Mouse (Mus musculus) lung, embryonic 15.5 days (tissue): ENCODE data around the gene Dpep1. TPM values are rescaled to one million over a fixed set of nuclear protein-coding genes. Genes with fewer than 3 reads are reported as not detected.

Experiments used
- ATAC-seq: fragments of 200-750 bp; cut with Nextera tagmentation; 2 replicates; pipeline ENCODE4 v1.8.0; 2017; ENCODE audit warnings: moderate number of reproducible peaks, borderline replicate concordance; ENCODE audit not compliant: low FRiP score, low TSS enrichment; ENCODE audit errors: extremely low read depth
- H3K27ac ChIP-seq: fragments of 300-500 bp; sonication (generic); 2 replicates; pipeline ENCODE4 v1.5.1; 2015; ENCODE audit warnings: moderate library complexity, mild to moderate bottlenecking, inconsistent platforms
- H3K27me3 ChIP-seq: fragments of 300-500 bp; sonication (generic); 2 replicates; pipeline ENCODE4 v1.6.1; 2015; ENCODE audit warnings: inconsistent platforms
- H3K36me3 ChIP-seq: fragments of 300-500 bp; sonication (generic); 2 replicates; pipeline ENCODE4 v1.6.1; 2015; ENCODE audit warnings: inconsistent platforms
- H3K4me1 ChIP-seq: fragments of 300-500 bp; sonication (generic); 2 replicates; pipeline ENCODE4 v1.6.1; 2015; ENCODE audit warnings: inconsistent platforms
- H3K4me2 ChIP-seq: fragments of 300-500 bp; sonication (generic); 2 replicates; pipeline ENCODE4 v1.6.1; 2015; ENCODE audit warnings: inconsistent platforms, mild to moderate bottlenecking, moderate library complexity
- H3K4me3 ChIP-seq: fragments of 300-500 bp; sonication (generic); 2 replicates; pipeline ENCODE4 v1.5.1; 2015; ENCODE audit warnings: mild to moderate bottlenecking, inconsistent platforms
- H3K9ac ChIP-seq: fragments of 300-500 bp; sonication (generic); 2 replicates; pipeline ENCODE4 v1.6.1; 2015; ENCODE audit warnings: inconsistent platforms
- H3K9me3 ChIP-seq: fragments of 300-500 bp; sonication (generic); 2 replicates; pipeline ENCODE4 v1.6.1; 2016; ENCODE audit warnings: inconsistent platforms
- WGBS: fragments of 180-500 bp; shearing (Covaris S2); methylation state at CpG from one replicate; pipeline ENCODE4 v1.1.7; 2015; 5-methylcytosine and 5-hydroxymethylcytosine counted together
- polyA plus RNA-seq: library from polyadenylated mRNA; unstranded; fragments of >200 nt; fragmentation: Nextera tagmentation; extraction: Ambion mirVana; gene quantifications from 2 replicates; pipeline ENCODE4 v1.2.1, GENCODE M21; 2015

Dpep1 gene
- polyA plus RNA-seq, 1 experiment from 2014 or later, result 6.1 TPM

DNA sequence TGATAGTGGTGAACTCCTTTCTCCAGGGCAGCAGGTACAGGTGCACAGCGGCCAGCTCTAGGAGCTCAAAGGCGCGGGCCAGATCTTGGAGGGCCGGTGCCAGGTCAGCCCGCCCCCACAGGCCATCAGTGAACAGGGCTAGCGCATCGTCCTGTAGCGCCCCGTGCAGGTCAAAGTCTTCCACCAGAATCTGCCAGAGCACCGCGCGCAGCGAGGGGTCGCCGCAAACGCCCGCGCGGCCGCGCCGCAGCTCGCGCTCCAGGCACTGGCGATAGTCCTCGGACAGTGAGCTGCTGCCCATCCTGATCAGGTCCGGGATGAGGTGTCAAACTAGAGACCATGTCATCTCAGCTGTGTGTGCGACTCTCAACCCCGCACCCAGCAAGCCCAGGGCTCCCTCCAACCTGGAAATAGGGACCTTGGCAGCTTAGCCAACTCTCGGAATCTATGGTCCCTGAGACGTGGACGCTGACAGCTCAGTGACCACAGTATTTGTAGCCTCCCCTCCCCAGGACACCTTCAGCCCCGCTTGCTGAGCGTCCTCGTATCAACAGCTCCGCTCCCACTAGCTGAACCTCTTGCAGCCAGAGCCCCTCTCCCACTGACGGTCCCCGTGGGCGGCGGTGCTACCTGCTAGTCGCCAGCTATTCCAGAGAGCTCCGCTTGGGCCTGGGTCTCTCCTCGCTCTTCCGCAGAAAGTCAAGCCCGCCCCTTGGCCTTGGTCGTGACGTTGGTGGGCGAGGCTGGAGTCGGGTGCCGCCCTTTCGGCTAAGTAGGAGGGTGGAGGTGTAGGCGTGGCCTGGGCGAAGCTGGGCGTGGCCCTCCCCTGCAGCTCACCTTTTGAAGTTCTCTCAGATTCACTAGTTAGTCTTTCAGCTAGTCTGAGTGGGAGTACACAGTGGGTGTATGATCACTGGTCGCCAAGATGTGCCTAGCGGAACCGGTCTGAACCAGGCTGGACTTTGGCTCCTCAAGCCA lies 49.8 kb downstream of the Dpep1 start, which contains the start of gene Spata2l:
TSS of gene Spata2l (minus strand) at position 714 of the 978 bp plus-strand sequence.
- H3K36me3 ChIP-seq, result 0 out of 2 replicates have a peak, but pooled peaks cover 2% of the 10 kb centered on the region
- peaks cover 30% of the 10 kb centered on the region for H3K27me3 ChIP-seq
- H3K4me2 ChIP-seq, result peak within 1 kb of the TSS; percentile 90
- peaks cover 17% of the 10 kb centered on the region for H3K4me1 ChIP-seq
- ATAC-seq, result peak; percentile 83
- 1% methylated on average over 57 of the region's 57 CpGs for WGBS
- H3K27ac ChIP-seq, result no peak within 1 kb of the TSS
- peak within 1 kb of the TSS; percentile 65 for H3K4me3 ChIP-seq
- H3K9me3 ChIP-seq, result no peaks in the 10 kb centered on the region
- peak within 1 kb of the TSS; percentile 54 for H3K9ac ChIP-seq

DNA sequence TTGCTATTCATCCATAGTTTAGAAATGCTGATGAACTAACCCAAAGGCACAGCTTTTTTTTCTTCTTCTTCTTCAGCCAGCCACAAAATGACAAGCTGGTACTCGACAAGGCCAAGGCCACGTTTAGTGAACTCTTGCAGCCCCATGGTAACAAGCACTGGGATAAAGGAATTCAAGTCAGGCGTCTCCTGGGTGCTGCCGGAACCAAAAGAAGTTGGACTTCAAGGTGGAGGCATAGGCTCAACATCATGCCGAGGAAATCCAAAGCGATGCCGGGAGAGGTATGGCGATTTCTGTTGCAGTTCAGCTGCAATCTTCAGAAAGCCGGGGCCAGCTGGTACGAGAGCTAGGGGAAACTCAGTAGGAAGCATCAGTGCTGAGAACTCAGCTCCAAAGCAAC lies 53.4 kb downstream of the Dpep1 start:
- peaks cover 17% of the 10 kb centered on the region for H3K27me3 ChIP-seq
- no peak overlapping the region for H3K4me2 ChIP-seq
- peaks cover 17% of the 10 kb centered on the region for H3K4me1 ChIP-seq
- WGBS, result 84% methylated on average over 10 of the region's 10 CpGs
- H3K9ac ChIP-seq, result no peak overlapping the region
- no peaks in the 10 kb centered on the region for H3K9me3 ChIP-seq
- no peak overlapping the region for H3K4me3 ChIP-seq
- ATAC-seq, result no peak
- no peak overlapping the region for H3K27ac ChIP-seq
- H3K36me3 ChIP-seq, result peaks cover 5% of the 10 kb centered on the region; the same call in 1 of the 2 replicates

DNA sequence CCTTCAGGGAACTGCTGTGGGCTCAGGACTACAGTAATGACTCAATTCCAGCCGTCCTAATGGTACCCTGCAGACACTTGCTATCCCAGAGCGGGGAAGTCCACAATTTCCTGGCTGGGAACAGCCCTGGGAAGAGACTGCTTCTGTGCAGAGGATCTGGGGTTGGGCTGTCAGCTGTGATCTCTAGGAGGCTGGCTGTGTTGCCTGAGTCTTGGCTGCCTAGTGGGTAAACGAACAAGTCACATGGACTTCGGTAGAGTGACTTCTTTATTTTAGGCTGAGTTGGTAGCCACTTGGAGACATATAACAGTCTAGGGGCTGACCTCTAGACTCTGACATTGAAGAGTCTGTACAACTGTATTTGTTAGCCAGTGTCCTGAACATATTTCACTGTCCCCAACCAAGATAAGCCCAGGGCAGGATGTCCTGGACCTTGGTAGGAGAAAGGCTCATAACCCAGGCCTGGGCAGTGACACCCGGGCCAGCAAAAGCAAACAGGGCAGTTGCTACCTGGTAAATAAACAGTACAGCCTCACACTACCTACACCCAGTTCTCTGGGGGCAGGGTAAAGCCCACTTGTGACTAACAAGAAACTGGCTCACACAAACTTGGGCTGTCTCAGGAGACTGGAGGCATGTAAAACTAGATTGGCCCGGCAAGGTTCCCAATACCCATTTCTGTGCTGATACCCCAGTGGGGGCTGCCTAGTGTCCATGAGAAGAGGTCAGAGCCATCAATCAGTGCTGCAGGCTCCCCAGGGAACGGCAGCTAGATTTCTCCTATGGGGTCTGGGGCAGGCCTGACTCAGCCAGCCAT lies 56.3 kb downstream of the Dpep1 start:
- Histone ChIP-seq H3K4me3 (no peak overlapping the region), H3K4me2 (no peak overlapping the region), H3K9ac (no peak overlapping the region), H3K9me3 (no peaks in the 10 kb centered on the region), H3K27me3 (no peaks in the 10 kb centered on the region), H3K4me1 (no peaks in the 10 kb centered on the region), H3K36me3 (peaks cover 33% of the 10 kb centered on the region), H3K27ac (no peak overlapping the region)
- WGBS, result 77% methylated on average over 7 of the region's 7 CpGs
- no peak for ATAC-seq

DNA sequence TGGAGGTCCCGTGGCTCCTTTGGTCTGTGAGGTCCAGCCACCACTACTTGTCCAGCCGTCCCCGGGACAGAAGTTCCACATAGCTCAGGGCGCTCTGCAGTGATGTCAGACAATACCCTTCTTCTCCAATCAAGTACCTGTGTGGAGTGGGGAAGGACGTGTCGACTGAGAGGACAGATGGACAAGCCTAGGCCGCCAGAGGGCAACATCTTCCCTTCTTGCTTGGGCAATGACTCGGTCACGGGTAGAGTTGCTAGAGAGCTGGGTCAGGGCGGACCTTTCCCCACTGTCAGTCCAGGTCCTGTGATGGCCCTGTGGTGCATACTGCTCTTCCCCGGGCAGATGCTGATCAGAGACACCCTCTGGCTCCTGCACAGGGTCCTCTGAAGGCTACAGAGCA lies 57.0 kb downstream of the Dpep1 start:
- ATAC-seq, result no peak

DNA sequence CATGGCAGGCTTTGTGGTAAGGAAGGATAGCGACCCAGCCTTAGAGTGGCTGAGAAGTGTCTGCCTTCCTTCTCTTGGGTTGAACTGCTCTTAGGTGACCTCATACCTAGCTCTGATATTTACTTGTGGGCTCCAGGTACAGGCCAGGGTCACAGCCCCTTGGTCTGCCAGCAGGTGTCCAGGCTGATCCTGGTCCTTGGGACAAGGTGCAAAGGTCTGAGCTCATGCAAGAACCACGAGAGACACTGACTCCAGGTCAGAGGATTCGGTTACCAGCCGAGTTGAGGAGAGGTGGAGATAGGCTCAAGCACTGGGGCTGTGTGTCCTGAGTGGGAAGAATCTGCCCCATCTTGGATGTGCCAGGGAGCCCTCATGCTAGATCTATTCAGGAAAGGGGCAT lies 58.3 kb downstream of the Dpep1 start:
- H3K9me3 ChIP-seq, result no peaks in the 10 kb centered on the region
- H3K4me2 ChIP-seq, result no peak overlapping the region
- ATAC-seq, result no peak
- H3K36me3 ChIP-seq, result peaks cover 54% of the 10 kb centered on the region
- H3K27me3 ChIP-seq, result no peaks in the 10 kb centered on the region
- no peak overlapping the region for H3K4me3 ChIP-seq
- 83% methylated on average over 4 of the region's 4 CpGs for WGBS
- H3K27ac ChIP-seq, result no peak overlapping the region
- no peak overlapping the region for H3K9ac ChIP-seq
- H3K4me1 ChIP-seq, result no peaks in the 10 kb centered on the region

More for the DNA sequence above, 57.0 kb downstream of the Dpep1 start:
- no peaks in the 10 kb centered on the region for H3K4me1 ChIP-seq
- no peaks in the 10 kb centered on the region for H3K27me3 ChIP-seq
- no peak overlapping the region for H3K9ac ChIP-seq
- H3K27ac ChIP-seq, result no peak overlapping the region
- H3K9me3 ChIP-seq, result no peaks in the 10 kb centered on the region
- no peak overlapping the region for H3K4me3 ChIP-seq
- WGBS, result 68% methylated on average over 11 of the region's 11 CpGs
- peaks cover 41% of the 10 kb centered on the region for H3K36me3 ChIP-seq
- no peak overlapping the region for H3K4me2 ChIP-seq

DNA sequence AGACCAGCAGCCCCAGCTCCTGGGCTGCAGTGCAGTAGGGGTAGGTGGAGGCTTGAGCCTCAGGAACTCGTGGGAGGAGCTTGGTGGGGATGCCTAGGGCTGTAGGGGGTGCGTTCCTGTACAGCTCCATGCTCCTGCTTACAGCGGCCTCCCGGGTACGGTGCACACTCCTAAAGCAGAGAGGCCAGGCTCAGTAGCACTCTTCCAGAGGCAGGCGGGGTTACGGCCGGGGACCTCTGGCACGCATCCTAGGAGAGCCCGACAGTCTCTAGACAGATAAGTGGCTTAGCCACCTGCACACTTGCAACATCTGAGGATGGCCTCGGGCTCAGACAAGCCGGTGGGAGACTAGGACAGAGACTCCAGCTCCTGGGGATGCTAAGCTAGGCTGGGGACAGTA lies 59.5 kb downstream of the Dpep1 start:
- no peak overlapping the region for H3K4me2 ChIP-seq
- no peaks in the 10 kb centered on the region for H3K27me3 ChIP-seq
- no peak overlapping the region for H3K9ac ChIP-seq
- no peaks in the 10 kb centered on the region for H3K4me1 ChIP-seq
- no peak overlapping the region for H3K27ac ChIP-seq
- peaks cover 64% of the 10 kb centered on the region for H3K36me3 ChIP-seq
- H3K9me3 ChIP-seq, result no peaks in the 10 kb centered on the region
- 83% methylated on average over 12 of the region's 12 CpGs for WGBS
- no peak overlapping the region for H3K4me3 ChIP-seq
- ATAC-seq, result no peak

DNA sequence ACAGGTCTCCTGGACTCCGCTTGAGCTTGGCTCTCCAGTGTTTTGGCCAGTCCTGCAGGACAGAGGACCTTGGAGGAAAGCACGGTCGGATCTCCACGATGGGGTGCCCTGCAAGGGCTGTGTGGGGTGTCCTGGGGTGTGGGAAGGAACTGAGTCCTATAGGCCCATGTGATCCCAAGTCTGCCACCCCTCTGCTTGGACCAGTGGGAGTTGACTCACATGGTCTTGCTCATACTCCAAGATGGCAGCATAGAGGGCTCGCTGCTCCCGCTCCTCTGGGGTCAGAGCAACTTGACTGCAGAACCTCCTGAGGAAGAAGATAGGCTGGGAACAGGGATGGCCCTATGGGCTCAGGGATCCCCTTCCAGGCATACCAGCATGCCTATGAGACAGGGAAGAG lies 61.7 kb downstream of the Dpep1 start:
- 0 out of 2 replicates have a peak, but pooled peaks have one; percentile 24 for ATAC-seq
- 96% methylated on average over 6 of the region's 6 CpGs for WGBS
- H3K4me3 ChIP-seq, result no peak overlapping the region
- no peak overlapping the region for H3K9ac ChIP-seq
- no peaks in the 10 kb centered on the region for H3K9me3 ChIP-seq
- peaks cover 2% of the 10 kb centered on the region for H3K4me1 ChIP-seq
- no peak overlapping the region for H3K27ac ChIP-seq
- no peaks in the 10 kb centered on the region for H3K27me3 ChIP-seq
- H3K4me2 ChIP-seq, result no peak overlapping the region
- H3K36me3 ChIP-seq, result peaks cover 66% of the 10 kb centered on the region

DNA sequence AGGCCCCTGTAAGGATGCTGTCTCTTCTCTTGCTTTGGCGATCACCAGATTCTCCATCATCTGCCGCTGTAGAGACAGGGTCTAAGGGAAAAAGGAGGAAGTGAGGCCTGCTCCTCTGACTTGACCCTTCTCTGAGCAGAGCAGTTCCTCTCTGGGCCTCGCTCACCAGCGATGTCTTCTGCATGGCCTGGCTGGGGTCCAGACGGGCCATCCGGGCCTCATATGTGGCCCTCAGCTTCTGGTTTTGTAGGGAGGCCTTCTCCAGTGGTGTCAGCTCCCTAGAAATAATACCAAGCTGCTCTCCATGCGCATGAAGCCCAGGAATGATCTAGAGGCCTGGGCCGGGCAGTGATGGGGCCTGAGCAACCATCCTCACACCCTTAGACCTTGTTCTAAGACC lies 62.6 kb downstream of the Dpep1 start:
- Histone ChIP-seq H3K27ac (no peak overlapping the region), H3K9ac (no peak overlapping the region), H3K27me3 (no peaks in the 10 kb centered on the region), H3K9me3 (no peaks in the 10 kb centered on the region), H3K4me3 (no peak overlapping the region), H3K4me1 (peaks cover 9% of the 10 kb centered on the region), H3K4me2 (no peak overlapping the region), H3K36me3 (peaks cover 66% of the 10 kb centered on the region)
- WGBS, result 84% methylated on average over 8 of the region's 8 CpGs
- no peak for ATAC-seq

DNA sequence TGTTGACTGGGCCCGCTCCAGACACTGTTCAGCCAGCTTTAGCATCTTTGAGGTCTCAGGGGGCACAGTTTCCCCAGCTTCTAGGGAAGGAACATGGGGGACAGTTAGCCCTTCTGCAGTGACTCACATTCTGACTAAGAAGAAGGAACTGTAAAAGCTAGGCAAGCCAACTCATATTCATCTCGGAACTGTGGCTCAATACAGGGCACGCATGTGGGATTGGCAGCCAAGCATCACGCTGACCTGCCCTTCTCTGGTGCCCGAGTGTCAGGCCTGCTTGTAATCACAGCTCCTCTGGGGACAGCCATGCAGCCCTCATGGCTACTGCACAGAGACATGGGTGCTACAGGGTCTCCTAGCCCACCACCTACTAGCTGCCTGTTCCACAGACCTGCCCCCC lies 64.9 kb downstream of the Dpep1 start:
- Histone ChIP-seq H3K27ac (no peak overlapping the region), H3K36me3 (peaks cover 52% of the 10 kb centered on the region), H3K27me3 (no peaks in the 10 kb centered on the region), H3K4me1 (peaks cover 20% of the 10 kb centered on the region), H3K4me2 (no peak overlapping the region), H3K9ac (no peak overlapping the region), H3K4me3 (no peak overlapping the region), H3K9me3 (no peaks in the 10 kb centered on the region)
- 91% methylated on average over 5 of the region's 5 CpGs for WGBS
- ATAC-seq, result no peak
